Mouse (Mus musculus): ENCODE data around the gene Cd93.

The Cd93 gene

DNA sequence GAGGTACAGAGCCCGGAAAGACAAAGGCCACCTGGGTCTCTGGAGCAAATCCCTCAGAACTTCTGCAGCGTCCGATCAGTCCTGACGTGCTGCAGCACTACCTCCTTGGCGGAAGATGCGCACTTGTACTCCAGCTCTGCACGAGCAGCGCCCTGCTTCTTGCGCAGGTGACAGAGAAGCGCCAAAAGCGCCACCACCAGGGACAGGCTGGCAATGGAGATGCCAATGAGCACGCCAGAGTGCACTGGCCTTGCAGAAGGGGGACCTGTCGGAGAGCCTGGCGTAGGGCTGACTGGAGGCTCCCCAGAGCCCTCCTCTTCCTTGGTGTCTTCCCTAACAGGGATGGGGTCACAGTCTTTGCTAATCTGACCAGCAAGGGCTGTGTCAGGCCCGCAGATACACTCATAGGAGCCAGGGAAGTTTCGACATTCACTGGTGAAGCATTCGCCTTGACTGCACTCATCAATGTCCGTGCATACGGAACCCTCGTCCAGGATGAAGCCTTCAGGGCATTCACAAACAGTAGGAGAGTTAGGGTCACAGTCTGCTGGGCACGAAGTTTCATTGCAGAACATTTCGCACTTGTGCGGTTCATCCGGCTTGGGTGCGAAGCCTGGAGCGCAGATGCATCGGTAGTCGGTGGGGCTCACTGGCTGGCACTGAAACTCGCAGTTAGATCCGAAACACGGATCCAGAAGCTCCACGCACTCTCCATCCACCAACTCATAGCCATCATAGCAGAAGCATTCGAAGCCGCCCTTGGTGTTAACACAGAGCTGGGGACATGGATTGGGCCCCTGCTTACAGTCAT is 37.0 kb downstream of the Cd93 start:
- DNase-seq (ENCODE audit: extremely low spot score, low read depth, low spot score) = no peak

DNA sequence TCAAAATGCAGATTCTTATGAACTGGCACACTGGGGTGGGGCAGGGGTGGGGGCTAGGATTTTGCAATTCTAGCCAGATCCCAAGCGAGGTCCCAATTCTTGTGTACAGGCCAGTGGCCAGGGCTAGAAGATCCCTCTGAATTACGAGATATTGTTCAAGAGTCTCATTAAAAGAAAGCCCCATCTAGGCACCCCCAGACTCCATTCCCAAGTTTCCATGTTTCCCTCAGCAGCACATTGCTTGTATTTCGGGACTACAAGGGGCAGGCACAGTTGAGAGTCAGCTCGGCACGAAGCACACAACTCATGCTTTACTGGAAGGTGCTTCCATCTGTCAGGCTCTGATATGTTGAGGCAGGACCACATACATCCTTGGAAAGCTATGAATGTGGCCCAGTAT is 38.5 kb downstream of the Cd93 start:
- DNase-seq (ENCODE audit: extremely low spot score, low read depth, low spot score) = no peak

DNA sequence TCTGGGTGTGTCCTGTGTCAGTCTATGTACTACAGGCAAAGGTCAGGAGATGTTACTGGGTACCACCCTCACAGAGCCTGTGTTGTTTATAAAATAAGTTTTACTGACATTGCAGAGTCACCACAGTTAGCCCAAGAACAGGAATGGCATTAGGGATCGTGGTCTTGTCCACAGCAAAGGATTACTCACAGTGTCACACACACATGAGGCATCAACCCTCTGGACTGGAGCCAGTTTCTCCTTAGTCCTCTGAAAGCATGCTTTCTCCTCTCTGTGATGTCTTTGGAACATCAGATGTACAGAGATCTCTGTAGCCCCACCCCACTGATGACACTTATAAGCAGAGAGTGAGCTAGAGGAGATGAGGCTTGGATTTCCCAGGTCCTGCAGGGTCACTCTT is 41.1 kb downstream of the Cd93 start:
- no peak for DNase-seq (ENCODE audit: extremely low spot score, low read depth, low spot score)

DNA sequence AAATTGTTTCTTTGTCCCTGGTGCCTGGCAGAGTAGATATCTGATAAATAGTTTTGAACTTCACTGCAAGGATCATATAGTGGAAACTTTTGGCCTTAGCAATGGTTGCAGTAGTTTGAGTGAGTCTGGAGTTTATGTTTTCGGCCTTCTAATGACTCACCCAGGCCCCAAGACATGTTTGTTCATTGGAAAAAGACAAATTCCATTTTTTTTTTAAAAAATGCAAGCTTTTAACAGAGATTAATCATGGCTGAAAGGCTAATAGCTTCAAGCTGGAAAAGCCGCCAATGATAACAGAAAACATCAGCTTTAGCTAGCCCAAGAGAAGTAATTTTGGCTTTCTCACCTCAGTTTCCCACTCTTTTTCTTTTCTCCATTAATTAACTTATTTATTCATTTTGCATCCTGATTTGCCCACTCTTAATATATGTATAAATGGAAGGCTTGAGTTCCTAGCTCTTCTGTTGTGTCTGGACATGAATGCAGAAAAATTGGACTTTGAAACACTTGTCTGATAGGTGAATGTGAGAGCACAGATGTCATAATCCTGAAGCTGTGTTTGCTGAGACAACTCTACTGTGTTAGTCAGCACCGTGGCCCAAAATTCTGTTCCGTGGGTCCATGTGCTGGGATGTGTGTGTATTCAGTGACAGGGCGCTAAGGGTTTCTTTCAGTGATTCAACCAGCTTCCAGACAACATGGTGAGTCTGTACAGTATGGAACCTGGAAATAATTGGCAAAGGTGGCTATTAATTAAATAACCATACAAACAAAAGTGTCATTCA is 44.3 kb downstream of the Cd93 start:
- DNase-seq (ENCODE audit: extremely low spot score, low read depth, low spot score) = no peak

DNA sequence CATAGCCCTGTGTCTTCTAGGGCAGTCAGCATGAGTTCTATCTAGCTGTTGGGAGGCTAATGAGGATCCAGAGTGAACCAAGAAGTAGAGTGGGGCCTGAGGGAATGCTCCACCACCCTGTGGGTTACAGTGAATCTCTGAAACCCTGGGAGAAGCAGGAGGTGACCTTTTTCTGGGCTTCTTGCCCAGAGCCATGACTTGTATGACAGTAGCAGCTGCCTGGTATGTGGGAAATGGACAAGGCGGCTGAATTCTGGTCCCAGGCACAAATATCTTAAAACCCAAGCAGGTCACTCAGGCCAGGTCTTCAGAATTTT is 45.6 kb downstream of the Cd93 start:
- no peak for DNase-seq (ENCODE audit: extremely low spot score, low read depth, low spot score)

DNA sequence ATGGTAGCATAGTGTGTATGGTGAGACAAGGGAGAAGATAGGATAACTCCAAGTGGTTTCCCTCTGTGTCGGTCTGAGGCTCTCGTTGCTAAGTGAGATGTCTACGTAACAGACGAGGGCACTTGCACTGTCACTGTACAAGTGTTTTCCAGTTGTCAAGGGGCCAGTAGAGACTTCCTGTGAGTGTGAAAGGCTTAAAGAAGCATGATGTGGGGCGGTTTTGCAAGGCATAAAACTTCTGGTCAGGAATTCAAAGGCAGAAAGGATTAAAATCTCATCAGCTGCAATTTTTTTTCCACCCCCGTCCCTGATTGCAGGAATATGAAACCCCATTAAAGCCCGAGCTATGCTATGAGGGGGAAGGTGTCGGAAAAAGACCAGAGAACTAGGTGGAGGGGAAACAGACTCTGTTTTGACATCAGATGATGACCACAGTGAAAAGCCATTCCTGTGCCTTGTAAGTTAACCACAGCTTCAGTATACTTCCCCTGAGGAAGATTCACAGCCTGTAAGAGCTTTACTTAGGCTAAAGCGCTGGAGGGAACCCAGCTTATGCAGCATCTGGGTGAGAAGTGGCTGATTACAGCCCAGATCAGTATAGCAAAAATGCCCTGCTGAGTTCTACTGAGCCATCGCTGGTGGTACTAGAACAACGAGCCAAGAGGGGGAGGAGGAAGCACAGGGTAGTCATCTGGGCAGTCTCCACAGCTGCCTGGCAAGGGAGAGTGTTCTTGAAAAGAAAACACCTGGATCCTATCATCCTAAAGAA is 46.2 kb downstream of the Cd93 start:
- no peak for DNase-seq (ENCODE audit: extremely low spot score, low read depth, low spot score)

DNA sequence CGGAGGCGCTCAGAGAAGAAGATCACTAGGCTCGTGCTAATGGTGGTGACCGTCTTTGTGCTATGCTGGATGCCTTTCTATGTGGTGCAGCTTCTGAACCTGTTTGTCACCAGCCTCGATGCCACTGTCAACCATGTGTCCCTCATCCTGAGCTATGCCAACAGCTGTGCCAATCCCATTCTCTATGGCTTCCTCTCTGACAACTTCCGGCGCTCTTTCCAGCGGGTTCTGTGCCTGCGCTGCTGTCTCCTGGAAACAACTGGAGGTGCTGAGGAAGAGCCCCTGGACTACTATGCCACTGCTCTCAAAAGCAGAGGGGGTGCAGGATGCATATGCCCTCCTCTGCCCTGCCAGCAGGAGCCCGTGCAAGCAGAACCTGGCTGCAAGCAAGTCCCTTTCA is 47.2 kb downstream of the Cd93 start:
- DNase-seq (ENCODE audit: extremely low spot score, low read depth, low spot score) = no peak

DNA sequence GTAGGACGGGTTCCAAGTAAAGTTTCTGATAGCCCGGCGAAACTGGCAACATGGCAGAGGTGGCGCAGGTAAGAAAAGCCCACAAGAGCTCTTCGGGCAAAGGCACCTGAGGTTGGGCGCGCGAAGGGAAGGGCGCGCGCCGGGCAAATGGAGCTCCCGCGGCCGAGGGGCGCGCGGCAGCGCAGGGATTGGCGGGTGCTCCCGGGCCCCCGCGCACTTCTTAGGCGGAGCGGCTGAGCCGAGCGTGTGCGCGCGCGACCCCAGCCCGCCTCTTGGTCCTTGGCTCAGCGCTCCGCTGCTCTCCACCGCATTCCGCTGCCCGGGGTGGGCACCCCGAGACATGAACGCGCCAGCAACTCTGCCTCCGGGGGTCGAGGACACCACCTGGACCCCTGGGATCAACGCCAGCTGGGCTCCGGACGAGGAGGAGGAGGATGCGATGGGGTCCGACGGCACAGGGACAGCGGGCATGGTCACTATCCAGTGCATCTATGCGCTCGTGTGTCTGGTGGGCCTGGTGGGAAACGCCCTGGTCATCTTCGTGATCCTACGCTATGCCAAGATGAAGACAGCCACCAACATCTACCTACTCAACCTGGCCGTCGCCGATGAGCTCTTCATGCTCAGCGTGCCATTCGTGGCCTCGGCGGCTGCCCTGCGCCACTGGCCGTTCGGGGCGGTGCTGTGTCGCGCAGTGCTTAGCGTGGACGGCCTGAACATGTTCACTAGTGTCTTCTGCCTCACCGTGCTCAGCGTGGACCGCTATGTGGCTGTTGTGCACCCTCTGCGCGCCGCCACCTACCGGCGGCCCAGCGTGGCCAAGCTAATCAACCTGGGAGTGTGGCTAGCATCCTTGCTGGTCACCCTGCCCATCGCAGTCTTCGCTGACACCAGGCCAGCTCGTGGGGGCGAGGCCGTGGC is 48.0 kb downstream of the Cd93 start, which contains the start of gene Sstr4:
TSS of gene Sstr4 (plus strand) at position 214 of the 921 bp plus-strand sequence.
- no peak for DNase-seq (ENCODE audit: extremely low spot score, low read depth, low spot score)

DNA sequence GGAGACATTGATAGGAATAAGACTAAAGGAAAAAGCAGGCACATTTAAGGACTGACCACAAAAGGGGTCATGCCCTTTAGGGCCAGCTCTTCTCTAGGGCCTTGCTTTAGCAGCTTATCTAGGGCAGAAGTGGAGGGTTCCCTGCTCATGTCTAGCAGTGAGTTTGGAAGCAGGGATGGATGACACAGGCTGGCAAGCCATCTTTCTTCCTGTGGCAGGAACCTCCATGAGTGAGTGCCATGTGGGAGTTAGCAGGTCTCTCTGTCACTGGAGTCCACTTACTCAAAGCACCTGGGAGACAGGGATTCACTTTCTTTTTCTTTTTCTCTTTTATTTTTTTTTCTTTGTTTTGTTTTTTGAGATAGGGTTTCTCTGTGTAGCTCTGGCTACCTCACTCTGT is 49.5 kb downstream of the Cd93 start:
- no peak for DNase-seq (ENCODE audit: extremely low spot score, low read depth, low spot score)

DNA sequence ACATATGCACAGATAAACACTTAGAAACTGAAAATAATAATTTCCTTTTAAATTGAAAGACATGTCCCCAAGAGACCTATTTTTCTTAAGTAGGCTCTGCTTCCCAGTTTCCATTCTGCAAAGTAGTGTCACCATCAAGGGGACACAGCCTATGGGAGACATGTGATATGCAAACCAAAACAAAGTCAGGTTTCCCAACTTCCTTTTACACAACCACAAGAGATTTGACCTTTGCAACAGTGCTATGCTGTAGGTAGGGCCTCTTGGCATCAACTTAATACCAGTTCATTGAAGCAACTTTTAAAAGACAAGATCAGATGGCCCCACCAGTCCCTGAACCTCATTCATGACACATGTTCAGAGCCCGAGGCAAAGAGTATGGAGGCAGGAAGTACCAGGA is 50.2 kb downstream of the Cd93 start:
- DNase-seq (ENCODE audit: extremely low spot score, low read depth, low spot score) = no peak

DNA sequence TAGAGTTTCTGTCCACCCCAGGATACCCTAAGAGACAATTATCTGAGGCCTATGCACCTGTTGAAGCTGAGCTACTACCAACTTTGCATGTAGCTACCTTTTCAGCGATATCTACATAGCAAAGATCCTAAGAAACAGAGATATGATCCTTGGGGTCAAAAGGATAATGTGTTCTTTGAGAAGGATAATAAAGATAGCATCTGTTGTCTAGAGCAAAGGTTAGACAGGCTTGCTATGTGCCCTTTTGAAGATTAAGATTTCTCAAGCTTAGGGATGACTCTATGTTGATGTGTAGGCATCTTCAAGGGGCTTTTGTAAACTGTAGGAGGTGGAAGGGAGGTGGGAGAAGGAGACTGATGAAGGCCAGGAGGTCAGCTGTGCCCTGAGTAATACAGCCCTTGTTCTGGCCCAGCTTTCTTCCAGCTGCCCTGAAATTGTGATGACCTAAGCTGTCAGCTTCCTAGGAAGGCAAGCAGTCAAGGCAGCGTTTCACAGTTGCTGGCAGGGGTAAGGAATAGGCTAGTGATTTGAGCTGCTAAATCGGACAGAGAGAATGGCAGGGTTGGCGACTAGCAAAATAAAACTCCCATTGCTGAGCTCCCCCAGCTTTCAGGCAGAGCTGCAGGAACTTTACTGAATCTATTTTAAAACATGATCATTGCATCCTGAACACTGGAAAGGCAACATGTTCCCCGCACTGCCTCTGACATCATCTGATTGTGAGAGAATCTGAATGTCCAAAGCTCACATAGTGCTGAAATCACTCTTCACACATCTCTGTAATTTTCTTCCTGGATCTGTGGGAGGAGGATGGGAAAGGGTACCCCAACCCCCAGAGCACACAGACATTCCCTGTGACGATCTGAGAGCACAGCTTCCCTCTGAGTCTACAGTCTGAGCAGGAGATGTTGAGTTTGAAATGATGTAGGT is 55.4 kb downstream of the Cd93 start:
- DNase-seq (ENCODE audit: extremely low spot score, low read depth, low spot score) = no peak

DNA sequence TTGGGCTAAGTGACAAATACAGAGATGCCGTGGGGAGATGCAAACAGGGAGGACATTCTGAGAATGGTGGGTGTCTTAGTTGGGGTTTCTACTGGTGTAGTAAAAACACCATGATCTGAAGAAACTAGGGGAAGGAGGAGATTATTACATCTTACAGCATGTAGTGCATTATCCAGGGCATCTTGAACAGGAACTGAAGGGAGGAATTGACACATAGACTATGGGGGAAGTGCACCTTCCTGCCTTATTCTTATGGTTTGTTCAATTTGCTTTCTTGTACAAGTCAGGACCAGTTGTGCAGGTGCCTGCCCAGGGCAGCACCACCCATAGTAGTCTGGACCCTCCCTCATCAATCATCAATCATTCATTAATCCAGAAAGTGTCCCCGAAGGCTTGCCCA is 56.4 kb downstream of the Cd93 start:
- no peak for DNase-seq (ENCODE audit: extremely low spot score, low read depth, low spot score)
